Mouse (Mus musculus) embryonic stem cell, embryonic (primary cell): ENCODE data around the gene Srrm4.

Experiments used
- CTCF ChIA-PET, 4 experiments: fragments of 300-600 bp in 2 of 4; fragments of 350-600 bp in 2 of 4; sonication (Branson Sonifier 250); formaldehyde crosslinking; loops; one replicate each; lab custom pipeline; 2022; ENCODE audit warnings: inconsistent platforms in 2 of 4; lab: Charles Lee
- POLR2A ChIA-PET, 4 experiments: fragments of 300-600 bp in 2 of 4; fragments of 350-600 bp in 2 of 4; sonication (Branson Sonifier 250); formaldehyde crosslinking; loops; one replicate each; lab custom pipeline; 2022; ENCODE audit warnings: antibody characterized with exemption in 4 of 4, inconsistent platforms in 1 of 4; lab: Charles Lee

Srrm4 gene

DNA sequence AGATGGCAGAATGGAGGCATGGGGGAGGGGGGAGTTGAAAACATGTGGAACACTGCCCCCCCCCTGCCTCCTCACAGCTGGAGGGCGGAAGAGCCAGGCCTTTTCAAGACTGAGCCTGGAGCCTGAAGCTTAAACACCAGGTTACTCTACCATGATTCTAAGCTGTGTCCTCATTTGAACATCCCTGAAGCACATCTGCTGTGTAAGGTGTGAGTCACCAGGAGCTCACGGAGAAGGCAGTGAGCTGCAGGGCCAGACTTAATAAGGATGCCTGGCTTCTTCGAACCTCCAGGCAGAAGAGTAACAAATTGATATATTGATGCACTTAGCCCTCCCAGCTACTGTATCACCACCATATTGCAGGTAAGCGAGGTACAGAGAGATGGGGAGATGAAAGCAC lies 79.5 kb downstream of the Srrm4 start:
- ChIA-PET POLR2A (interaction anchor here in 1 of 4 experiments (0.6 to 0.8 kb wide), 2 partner anchors 13 to 180 kb away, joined by 3 to 4 read pairs; no protein-coding TSS in a partner anchor), CTCF (interaction anchor here in 2 of 4 experiments (0.5 to 1.1 kb wide), 2 partner anchors 280 to 556 kb away, joined by 3 to 8 read pairs; no protein-coding TSS in a partner anchor)

DNA sequence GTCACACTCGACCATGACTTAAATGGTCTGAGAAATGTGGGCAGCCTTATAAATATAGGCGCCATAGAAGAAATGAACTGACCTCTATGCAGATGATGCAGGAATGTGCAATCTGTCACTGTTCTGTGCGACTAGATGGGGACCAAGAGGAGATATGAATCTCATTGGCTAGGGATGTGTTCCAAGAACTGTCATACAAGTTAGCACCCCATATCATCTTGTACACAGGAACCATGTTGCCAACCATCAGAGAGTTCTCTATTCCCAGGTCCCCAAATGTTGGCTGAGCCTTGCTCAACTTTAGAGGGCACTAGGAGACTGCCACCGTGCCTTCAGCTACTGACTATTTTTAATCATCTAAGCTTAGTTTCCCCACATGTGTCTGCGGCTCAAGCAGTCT lies 81.4 kb downstream of the Srrm4 start:
- CTCF ChIA-PET, result no interaction called here
- POLR2A ChIA-PET, result interaction anchor here in 1 of 4 experiments (1.0 kb wide), 1 partner anchor 64 kb away, joined by 4 read pairs; no protein-coding TSS in a partner anchor

DNA sequence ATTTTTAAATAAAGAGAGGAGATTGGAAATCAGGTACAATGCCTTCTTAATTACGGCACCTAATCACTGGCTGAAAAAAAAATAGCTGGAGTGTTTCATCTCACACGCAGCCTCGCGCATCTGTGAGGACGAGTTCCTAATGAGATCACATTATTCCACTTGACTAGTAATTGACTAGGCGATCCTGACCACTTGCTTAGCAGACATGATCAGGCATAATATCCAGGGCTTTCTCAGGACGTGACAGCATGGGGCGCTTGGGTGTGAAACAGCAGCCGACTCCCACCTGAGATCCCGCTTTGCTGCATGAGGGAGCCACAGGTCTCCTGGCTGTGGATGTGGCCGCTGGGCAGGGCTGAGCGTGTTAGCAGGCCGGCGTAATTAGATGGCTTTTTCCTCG lies 90.3 kb downstream of the Srrm4 start:
- CTCF ChIA-PET, result interaction anchor here in 1 of 4 experiments (0.6 kb wide), 1 partner anchor 843 kb away, joined by 3 read pairs; no protein-coding TSS in a partner anchor
- POLR2A ChIA-PET, result interaction anchor here in 1 of 4 experiments (0.9 kb wide), 1 partner anchor 45 kb away, joined by 3 read pairs; no protein-coding TSS in a partner anchor

DNA sequence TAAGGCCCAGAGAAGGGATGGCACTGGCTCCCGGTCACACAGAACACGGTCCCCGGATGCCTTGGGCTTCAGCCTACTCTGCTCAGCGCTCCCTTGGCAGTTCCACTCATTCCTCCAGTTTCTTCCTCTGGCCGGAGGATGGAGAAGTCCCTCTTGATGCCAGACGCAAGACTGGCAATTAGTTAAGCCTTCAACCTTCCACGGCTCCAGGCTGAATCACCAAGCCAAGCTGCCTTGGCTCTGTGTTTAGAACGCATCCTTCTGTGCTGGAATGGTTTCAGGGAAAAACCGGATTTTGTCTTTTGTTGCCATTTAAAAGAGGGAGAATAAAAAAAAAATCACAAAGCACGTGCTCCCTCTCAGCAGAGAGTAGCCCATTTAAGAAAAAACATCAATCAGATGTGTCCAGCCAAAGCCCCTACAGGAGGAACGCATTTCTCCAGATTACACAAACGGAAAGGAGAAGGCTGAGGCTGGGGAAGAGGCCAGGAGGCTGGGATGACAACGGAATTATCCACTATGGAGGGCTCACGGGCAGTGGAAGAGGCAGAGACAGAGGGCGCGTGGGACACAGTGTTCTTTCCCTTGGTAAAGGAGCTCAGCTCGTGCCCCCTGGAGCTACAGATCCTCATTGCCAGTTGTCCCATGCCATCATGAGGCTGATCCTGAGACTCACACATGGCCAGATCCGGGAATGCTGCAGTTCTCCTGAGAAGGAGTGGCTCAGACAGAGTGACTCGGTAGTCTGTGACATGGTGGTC lies 92.6 kb downstream of the Srrm4 start:
- ChIA-PET CTCF (interaction anchor here in 1 of 4 experiments (0.6 kb wide), 1 partner anchor 112 kb away, joined by 3 read pairs; no protein-coding TSS in a partner anchor), POLR2A (no interaction called here)

DNA sequence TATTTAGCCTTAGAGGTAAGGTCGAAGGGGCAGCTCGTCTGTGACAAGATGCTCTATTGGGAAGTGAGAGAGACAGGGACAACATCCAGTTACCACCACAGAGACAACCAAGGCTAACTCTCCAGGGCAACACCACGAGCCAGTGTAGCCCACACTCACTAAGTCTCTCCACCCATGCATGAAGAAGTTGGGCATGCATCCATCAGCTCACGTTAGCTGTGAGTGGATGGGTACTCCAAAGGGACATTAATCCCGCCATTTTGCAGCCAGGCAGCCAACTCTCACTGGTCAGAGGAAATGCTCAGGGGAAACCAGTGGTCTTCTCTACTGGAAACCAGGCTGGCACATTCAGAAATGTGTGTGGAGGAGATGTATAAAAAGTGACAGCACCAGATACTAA lies 93.8 kb downstream of the Srrm4 start:
- POLR2A ChIA-PET, result interaction anchor here in 3 of 4 experiments (0.5 to 1.3 kb wide), 7 partner anchors 23 to 391 kb away, joined by 3 read pairs; no protein-coding TSS in a partner anchor
- CTCF ChIA-PET, result interaction anchor here in 2 of 4 experiments (0.6 to 1.2 kb wide), 2 partner anchors 8 to 36 kb away, joined by 3 read pairs; no protein-coding TSS in a partner anchor

DNA sequence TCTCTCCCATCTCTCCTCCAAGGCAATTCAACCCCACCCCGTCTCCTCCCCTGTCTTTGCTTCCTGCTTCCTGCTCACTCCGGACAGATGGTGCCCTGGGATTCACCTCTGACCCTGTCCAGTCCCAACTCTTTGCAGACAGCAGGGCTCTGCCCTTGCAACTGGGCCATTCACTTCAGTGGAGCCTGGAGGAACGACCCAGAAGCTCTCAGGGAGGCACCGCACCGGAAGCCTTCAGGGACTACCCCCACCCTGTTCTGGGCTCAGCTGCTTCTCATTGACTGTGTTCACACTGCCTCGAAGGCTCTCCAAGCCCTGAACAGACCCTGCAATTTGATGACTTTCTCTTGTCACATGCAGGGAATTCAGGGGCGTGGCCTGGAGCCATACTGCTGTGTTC lies 94.4 kb downstream of the Srrm4 start:
- CTCF ChIA-PET, result interaction anchor here in 1 of 4 experiments (1.2 kb wide), 1 partner anchor 35 kb away, joined by 3 read pairs; no protein-coding TSS in a partner anchor
- POLR2A ChIA-PET, result interaction anchor here in 3 of 4 experiments (0.5 to 1.3 kb wide), 7 partner anchors 22 to 239 kb away, joined by 3 to 4 read pairs (median 3); no protein-coding TSS in a partner anchor

DNA sequence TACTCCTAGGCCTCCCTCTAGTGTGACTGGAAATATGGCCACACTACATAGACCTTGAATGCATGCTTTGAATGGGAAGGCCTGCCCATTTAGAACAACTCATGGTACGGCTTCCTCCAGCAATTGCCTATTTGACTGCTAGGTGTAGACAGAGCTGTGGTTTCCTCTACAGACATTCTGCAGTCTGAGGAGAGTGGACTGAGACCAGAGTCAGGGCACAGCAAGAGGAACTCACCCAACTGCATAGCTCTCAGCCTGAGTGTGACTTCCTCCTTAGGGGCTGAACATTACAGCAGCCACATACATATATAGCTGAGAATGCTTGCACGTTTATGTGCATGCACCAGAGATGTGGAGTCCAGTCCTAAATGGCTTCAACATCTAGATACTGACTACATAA lies 94.9 kb downstream of the Srrm4 start:
- ChIA-PET CTCF (interaction anchor here in 1 of 4 experiments (1.2 kb wide), 1 partner anchor 35 kb away, joined by 3 read pairs; no protein-coding TSS in a partner anchor), POLR2A (interaction anchor here in 3 of 4 experiments (0.6 to 1.3 kb wide), 4 partner anchors 21 to 239 kb away, joined by 3 to 4 read pairs (median 3); no protein-coding TSS in a partner anchor)

DNA sequence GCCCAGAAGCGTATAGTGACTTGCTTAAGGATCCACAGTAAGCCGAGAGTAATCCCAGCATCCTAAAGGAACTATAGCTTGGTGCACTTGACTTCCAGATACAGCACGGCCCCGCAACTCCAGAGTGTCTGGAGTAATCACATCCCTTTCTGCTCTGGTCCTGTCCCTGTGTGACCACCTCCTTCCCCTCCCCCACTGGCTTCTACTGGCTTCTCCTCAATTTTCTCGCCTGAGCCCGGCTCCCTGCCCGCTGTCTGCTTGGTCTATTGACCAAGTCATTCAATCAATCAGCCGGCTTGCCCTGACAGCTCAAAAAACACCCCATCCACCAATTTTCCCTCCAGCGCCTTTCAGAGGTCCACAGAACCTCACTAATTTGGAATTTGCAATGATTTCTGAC lies 96.2 kb downstream of the Srrm4 start:
- CTCF ChIA-PET, result interaction anchor here in 1 of 4 experiments (0.5 kb wide), 1 partner anchor 154 kb away, joined by 3 read pairs; no protein-coding TSS in a partner anchor
- POLR2A ChIA-PET, result no interaction called here

DNA sequence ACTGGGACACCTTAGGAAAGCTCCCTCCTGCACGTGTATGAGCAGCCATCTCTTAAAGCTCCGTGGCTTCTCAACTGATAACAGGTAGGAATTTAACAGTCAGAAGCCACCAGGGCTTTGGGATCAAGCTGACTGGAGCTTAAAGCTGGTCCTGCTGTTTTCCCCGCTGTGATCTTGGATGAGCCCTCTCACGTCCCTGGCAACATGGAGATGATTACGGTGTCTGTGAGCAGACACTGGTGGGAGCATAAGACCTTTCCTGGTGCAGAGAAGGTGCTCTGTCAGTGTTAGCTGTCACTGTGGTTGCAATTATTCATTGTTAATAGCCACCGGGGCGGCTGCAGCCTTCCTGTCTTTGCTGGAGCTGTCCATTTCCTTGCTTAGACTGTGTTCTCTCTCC lies 97.2 kb downstream of the Srrm4 start:
- POLR2A ChIA-PET, result interaction anchor here in 1 of 4 experiments (0.8 kb wide), 1 partner anchor 220 kb away, joined by 3 read pairs; no protein-coding TSS in a partner anchor
- CTCF ChIA-PET, result interaction anchor here in 3 of 4 experiments (0.5 to 0.9 kb wide), 4 partner anchors 33 to 1515 kb away, joined by 3 to 6 read pairs (median 4); partner anchors contain the start of gene Unc119b (in 1 of the 3)

DNA sequence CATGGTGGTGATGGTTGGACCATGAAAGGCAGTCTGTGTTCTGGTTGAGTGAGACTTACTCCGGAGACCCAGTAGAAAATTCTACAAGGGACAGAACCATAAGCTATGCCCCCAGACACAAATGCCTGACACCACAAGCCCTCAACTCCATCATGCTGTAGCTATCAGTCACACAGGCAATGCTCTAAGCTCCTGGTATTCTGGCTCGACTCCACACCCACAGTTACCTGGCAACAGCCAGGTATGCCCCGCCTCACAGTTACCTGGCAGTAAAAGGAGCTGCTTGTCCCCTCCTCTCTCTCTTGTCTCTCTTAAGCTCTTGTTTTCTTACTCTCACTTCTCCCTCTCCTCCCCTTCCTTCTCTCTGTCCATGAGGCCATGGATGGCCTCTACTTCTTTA lies 98.9 kb downstream of the Srrm4 start:
- POLR2A ChIA-PET, result interaction anchor here in 3 of 4 experiments (0.6 to 0.7 kb wide), 3 partner anchors 196 to 633 kb away, joined by 3 to 4 read pairs (median 4); no protein-coding TSS in a partner anchor
- CTCF ChIA-PET, result interaction anchor here in 1 of 4 experiments (0.6 to 0.7 kb wide), 2 partner anchors 31 to 647 kb away, joined by 3 read pairs; no protein-coding TSS in a partner anchor

DNA sequence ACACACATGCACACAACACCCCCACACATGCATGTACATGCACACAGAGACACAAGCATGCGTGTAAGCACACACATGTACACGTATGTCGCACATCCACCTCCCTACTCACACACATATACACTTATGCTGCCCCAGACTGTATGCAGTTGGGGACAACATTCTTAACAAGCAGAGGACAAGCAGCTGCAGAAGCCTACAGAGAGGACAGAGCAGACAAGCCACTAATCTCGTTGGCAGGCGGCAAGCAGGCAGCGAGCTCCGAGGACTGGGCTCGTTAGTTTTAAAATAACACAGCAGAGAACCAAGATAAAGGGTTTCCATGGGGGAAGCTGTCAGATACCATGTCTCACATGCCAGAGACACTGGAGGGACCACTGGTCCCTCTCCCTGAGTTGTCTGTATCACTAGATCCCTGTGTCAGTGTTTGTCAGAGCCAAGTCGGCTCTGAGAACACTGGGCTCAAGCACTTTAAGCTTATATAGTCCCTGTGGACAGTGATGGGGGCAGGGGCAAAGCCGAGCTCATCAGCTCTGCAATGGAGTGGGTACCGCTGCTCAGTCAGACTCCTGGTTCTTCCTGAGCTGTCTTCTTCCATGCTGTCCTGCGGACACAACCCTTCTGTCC lies 99.7 kb downstream of the Srrm4 start:
- ChIA-PET POLR2A (interaction anchor here in 1 of 4 experiments (0.6 kb wide), 1 partner anchor 53 kb away, joined by 5 read pairs; no protein-coding TSS in a partner anchor), CTCF (interaction anchor here in 3 of 4 experiments (0.6 to 1.0 kb wide), 4 partner anchors 30 to 648 kb away, joined by 3 to 4 read pairs (median 3); no protein-coding TSS in a partner anchor)

DNA sequence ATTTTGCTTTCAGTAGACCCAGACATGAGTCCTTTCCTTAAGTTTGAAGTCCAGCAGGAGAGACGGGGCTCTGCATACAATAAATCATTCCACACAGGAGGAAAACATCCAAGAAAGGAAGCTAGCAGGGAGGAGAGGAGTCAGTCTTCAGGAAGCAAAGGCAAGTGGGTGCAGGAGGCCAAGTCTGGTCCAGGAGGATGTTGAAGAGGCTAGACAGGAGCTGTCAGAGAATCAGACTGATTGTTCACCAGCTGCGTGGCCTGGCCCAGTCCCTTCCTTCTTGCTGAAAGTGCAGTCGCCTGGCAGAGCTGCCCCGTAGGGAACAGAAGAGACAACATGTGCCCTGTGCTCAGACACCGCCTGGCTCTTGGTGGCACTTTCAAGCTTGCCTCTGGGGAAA lies 100.8 kb downstream of the Srrm4 start:
- ChIA-PET CTCF (interaction anchor here in 2 of 4 experiments (0.8 to 1.0 kb wide), 2 partner anchors 29 to 197 kb away, joined by 3 read pairs; no protein-coding TSS in a partner anchor), POLR2A (interaction anchor here in 3 of 4 experiments (0.5 to 1.3 kb wide), 3 partner anchors 13 to 83 kb away, joined by 3 to 6 read pairs (median 3); no protein-coding TSS in a partner anchor)

DNA sequence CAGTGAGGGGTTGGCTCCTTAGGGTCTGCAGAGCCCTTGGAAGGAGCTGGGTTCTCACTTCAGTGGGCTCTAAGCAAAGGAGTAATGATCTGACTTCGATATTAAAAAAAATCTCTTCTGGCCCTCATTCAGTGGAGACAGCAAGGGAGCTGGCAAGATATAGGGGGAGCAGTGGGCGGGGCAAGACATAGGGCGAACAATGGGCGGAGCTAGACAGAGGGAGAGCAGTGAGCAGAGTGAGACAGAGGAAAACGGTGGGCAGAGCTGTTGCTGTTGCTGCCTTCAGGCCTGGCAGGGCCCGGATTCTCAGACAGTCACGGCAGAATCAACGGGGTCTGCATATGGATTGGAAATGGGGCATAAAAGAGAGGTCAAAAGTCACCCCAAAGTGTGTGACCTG lies 102.0 kb downstream of the Srrm4 start:
- POLR2A ChIA-PET, result interaction anchor here in 3 of 4 experiments (0.5 to 1.2 kb wide), 5 partner anchors 28 to 536 kb away, joined by 3 to 4 read pairs (median 3); no protein-coding TSS in a partner anchor
- CTCF ChIA-PET, result interaction anchor here in 3 of 4 experiments (0.6 to 2.2 kb wide), 8 partner anchors 8 to 453 kb away, joined by 3 to 15 read pairs (median 4); no protein-coding TSS in a partner anchor

DNA sequence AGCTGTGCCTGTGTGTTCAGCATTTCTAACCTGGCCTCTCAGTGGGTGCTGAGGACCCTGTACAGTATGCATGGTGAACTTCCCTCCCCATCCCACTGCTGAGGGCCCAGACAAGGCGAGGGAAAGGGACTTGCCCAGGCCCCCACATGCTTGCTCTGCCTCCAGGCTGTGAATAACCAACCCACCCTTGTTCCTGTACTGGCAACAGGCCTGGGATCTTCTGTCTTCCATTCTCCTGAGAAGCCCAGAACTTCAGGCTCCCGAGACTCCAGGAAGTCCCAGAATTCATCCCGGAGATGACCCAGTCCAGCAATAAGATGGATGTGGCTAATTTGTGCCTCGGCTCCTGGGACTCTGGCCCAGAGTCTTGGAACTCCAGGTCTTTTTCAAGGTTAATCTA lies 105.5 kb downstream of the Srrm4 start:
- ChIA-PET CTCF (interaction anchor here in 2 of 4 experiments (0.5 to 0.6 kb wide), 2 partner anchors 24 to 804 kb away, joined by 3 read pairs; no protein-coding TSS in a partner anchor), POLR2A (no interaction called here)

DNA sequence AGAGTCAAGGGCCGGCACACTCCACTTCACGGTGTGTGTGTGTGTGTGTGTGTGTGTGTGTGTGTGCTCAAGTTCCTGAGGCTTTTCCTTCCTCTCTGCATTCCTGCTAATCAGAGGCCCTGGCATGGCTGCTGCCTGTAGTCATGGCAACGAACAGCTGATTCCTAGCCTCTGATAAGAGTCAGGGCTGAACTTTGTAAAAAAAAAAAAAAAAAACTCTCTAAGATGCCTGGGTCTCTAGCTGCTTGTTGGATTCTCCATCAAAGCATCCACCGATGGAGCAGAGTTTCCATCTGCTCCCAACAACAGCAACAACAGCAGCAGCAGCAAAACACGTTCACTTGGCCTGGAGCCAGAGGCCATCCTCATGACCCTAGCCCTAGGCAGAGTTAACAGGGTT lies 106.5 kb downstream of the Srrm4 start:
- POLR2A ChIA-PET, result interaction anchor here in 3 of 4 experiments (0.6 to 0.9 kb wide), 5 partner anchors 35 to 1294 kb away, joined by 3 read pairs; no protein-coding TSS in a partner anchor
- CTCF ChIA-PET, result interaction anchor here in 2 of 4 experiments (0.5 to 0.6 kb wide), 3 partner anchors 171 to 479 kb away, joined by 3 to 5 read pairs (median 3); no protein-coding TSS in a partner anchor

DNA sequence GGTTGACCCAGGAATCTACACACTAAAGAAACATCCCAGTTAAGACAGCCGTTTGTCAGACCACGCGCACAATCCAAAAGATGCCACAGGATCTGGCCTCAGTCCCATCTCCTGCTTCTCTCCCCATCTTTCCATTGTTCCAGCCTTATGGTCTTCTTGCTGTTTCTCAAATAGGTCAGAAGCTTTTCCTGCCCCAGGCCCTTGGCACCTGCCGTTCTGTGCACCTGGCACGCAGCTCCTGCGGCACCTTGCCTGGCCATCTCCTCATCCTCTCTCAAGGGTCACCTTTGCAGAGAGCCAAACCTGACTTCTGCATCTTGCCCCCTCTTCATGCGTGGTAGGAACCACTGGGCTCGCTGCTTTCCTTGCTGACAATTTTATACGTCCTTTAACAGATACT lies 107.4 kb downstream of the Srrm4 start:
- POLR2A ChIA-PET, result interaction anchor here in 1 of 4 experiments (0.6 kb wide), 1 partner anchor 63 kb away, joined by 3 read pairs; no protein-coding TSS in a partner anchor
- CTCF ChIA-PET, result interaction anchor here in 1 of 4 experiments (0.6 kb wide), 2 partner anchors 170 to 298 kb away, joined by 3 to 5 read pairs; no protein-coding TSS in a partner anchor
